Mouse (Mus musculus): Measurements from ENCODE around the gene Uck2.

Uck2 gene

GRCm38 (mm10) chr1:167285320-167285355 lies at the start of gene Uck2:
Gene Uck2 (minus strand): TSS chr1:167285320.
- no peak for DNase-seq

DNA sequence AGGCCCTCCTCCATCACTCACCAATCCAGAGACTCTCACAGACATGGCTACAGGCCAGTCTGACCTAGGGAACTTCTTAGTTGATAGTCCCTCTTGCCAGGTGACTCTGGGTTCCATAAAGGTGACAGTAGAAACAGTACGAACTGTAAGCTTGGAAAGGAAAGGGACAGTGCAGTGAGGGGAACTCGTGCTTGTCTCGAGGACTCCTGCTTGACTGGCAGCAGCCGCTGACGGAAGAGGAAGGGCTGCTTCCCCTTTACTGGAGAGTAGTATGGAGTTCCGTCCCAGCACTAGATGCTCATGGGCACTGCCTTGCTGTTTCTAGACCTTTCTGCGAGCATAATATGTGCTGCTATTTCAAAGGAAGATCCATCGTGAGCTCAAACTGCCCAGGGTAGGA lies 46.0 kb upstream of the Uck2 start:
- no peak for DNase-seq

- no peak for DNase-seq
Observed at GRCm38 (mm10) chr1:167328776-167329175, 43.7 kb upstream of the Uck2 start.

DNA sequence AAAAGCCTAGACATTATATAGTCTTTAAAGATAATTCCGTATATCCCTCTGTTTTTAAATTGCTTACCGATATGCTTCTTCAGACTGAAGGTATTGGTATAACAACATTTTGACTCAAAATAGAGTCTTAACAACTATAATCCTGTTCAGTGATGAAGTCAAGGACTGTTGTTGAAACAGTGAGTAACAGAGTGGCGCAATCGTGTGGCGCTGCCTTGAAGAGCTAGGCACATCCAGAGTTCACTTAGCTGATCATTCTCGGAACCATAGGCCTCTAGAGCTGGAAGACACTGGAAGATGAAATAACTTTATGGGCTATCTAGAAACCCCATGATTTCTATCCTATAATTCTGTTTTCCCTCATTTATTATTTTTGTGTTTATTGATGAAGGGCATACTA lies 36.6 kb upstream of the Uck2 start:
- DNase-seq = no peak

GRCm38 (mm10) chr1:167313220-167313619 lies 28.1 kb upstream of the Uck2 start:
- no peak for DNase-seq

DNA sequence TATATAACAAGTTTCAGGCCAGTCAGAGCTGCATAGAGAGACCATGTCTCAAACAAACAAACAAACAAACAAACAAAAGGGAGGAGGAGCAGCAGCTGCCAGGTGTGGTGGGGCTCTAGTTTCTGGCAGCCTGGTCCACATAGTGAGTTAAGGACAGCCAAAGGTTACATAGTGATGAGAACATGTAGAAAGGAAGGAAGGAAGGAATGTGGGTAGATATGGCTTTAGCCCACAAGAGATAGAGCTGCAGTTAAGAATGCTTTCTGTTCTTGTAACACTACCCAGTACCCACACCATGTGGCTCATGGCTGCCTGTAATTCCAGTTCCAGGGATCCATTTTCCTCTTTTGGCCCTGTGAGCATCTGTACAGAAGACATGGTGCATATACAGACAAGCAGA lies 27.2 kb upstream of the Uck2 start:
- DNase-seq = no peak

GRCm38 (mm10) chr1:167308261-167309054 lies 23.3 kb upstream of the Uck2 start, which contains the start of gene Tmco1:
Gene Tmco1 (plus strand): TSS chr1:167308378.
- peak; percentile 98 for DNase-seq

DNA sequence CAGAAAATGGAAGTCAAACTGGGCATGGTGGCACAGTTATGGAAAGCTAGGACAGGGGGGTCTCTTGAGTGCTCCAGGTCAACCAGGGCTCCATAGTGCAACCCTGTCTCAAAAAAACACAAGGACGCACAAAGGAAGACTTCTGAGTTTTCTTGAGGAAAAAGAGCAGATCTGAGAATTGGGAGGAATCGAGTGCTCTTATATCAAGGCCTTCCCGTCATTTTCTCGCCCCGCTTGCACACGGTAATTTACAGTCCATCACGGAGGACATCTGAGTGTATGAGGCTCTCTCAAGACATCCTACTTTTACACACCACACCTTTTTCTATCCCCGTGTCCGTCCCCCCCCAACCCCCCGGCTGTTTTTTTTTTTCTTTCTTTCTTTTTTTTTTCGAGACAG lies 22.6 kb upstream of the Uck2 start:
- DNase-seq = peak; percentile 44

GRCm38 (mm10) chr1:167306451-167307240 lies 21.5 kb upstream of the Uck2 start:
- DNase-seq = peak; percentile 38

GRCm38 (mm10) chr1:167305501-167306137 lies 20.5 kb upstream of the Uck2 start:
- DNase-seq = no peak

GRCm38 (mm10) chr1:167300122-167300521 lies 15.0 kb upstream of the Uck2 start:
- DNase-seq = no peak

- no peak for DNase-seq
Observed at GRCm38 (mm10) chr1:167295679-167296402, 10.7 kb upstream of the Uck2 start.

DNA sequence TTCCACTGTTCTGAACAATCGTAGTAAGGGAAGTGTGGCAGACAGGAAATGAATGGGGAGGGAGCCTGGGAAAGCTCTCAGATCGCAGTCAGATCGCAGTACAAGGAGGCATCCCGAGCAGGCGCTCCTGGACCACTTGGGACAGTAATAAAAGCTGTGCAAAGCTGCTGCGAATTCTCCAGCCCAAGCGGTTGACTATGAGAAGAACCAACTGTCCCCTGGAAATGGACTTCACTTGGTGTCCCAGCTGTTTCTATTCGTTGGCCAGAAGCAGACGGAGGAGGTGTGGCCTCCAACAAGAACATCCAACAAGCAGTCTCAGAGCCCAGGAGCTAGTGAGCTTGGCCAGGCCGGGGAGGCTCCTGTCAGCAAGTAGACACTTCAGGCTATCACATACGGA lies 7.3 kb upstream of the Uck2 start:
- no peak for DNase-seq

DNA sequence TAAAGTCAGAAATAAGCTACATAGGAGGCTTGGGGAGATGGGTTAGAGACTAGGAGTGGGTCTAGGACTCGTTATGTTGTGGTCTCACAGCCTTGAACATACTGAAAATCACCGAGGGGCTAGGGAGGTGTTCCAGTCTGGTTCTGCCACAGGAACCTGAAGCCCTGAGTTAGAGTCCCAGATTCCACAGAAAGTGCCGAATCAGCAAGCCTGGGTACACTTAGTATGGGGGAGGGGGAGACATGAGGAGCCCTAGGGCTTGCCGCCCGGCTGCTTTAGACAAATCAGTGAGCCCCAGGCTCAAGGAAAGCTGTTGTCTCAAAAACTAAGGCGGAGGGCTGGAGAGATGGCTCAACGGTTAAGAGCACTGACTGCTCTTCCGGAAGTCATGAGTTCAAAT lies 6.5 kb upstream of the Uck2 start:
- no peak for DNase-seq

GRCm38 (mm10) chr1:167290263-167290592 lies 5.1 kb upstream of the Uck2 start:
- DNase-seq = no peak

DNA sequence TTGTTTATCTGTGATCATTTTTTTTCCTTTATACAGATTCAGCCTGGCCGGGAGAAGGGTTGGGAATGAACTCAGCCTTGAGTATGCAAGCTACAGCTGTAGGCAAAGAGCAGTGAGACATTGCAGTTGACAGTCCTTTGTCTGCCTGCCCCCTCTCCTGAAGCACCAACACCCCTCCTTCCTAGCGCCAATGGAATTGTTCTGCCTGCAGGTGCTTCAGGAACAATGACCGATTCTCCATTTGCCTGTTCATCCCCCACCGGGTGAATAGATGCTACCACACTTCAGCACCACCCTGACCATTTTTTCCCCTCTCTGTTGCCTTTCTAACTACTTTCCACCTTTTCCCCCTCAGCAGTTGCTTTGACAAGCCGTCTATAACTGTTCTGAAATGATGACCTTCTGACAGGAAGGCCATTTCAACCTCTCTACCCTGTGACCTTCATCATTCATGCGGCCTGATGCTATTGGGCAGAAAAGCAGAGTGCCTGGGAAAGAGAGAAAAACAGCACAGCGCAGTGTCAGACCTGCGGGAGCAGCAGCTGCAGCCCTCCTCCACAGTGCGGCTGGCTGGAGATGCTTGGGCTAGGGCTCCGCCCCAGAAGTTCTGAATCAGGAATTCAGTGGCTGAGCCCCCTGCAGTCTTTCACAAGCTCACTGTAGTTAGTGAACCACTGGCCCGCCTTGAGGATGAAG lies 4.6 kb upstream of the Uck2 start:
- DNase-seq = no peak

- DNase-seq = no peak
Observed at GRCm38 (mm10) chr1:167288665-167289538, 3.8 kb upstream of the Uck2 start.

- DNase-seq = no peak
Observed at GRCm38 (mm10) chr1:167287156-167287555, 2.0 kb upstream of the Uck2 start.

- DNase-seq = no peak
Observed at GRCm38 (mm10) chr1:167285356-167285755, 236 bp upstream of the Uck2 start.

DNA sequence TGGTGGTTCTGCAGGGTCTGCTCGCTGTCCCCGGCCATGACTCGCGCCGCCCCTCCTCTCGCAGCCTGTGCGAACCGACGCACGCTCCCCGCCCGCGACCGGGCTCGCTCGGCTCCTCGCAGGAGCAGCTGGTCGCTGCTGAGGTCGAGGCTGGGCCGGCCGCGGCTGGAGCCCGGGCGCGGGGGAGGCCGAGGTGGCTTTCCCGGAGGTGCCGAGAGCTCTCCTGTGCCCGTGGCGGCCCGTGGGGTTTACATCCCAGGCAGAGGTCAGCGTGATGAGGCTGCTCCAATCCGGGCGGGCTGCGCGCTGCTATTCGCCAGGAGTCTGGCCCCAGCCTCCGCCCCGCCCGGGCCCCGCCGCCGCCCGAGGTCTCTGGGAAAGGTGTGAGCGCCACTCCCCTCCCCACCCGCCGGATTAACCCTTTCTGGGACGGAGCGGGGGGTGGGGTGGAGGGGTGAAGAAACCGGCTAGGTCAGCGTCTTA lies 242 bp downstream of the Uck2 start:
- peak; percentile 95 for DNase-seq

DNA sequence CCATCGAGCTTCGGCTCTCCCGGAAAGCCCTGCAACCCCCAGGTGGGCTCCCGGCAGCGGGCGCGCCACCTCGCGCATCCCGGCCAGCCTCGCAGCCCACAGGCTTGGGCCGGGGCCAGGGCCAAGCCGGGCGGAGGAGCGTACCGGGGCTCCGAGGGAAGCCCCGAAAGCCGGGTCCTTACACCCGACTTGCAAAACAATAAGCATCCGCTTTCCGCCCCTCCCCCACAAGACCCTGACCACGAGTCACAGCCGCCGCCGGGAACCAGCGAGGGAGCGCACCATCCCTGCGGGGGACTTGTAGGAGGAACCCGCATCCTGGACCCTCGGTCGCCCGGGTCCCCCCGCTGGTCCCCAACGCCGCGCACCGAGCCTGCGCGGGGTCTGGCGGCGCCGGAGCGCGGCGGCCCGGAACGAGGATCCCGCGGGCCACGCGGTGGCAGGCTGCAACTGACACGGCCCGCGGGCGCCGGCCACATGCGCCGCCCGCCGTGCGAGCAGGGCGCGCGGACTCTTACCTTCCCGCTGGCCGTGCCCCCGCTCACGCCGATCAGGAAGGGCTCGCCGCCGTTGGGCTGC lies 773 bp downstream of the Uck2 start:
- peak; percentile 79 for DNase-seq
